Mouse (Mus musculus) cerebellum, postnatal 4 days (tissue): ENCODE measurements around the gene Gm3594.
"Not testable (repeated sequence)": the region's sequence is repeated elsewhere in the genome, so short reads cannot be mapped to it uniquely, and the experiment has no call there.

Experiments used
- DNase-seq, 2 experiments: peaks; one replicate each; pipeline ENCODE4 v3.0.0; 2022; ENCODE audit warnings: low spot score in 2 of 2, mixed read lengths in 1 of 2

The Gm3594 gene

GRCm38 (mm10) chr14:6444511-6444910, at the start of gene Gm3594:
Gm3594 (minus strand) TSS chr14:6444611.
- not testable (repeated sequence) for DNase-seq

GRCm38 (mm10) chr14:6486331-6486730, 41.9 kb upstream of the Gm3594 start:
- peak in 1 of 2 experiments; percentile 31 for DNase-seq

- DNase-seq, result peak in 1 of 2 experiments; percentile 21
Observed at GRCm38 (mm10) chr14:6485541-6485940, 41.1 kb upstream of the Gm3594 start.

GRCm38 (mm10) chr14:6482126-6482525, 37.7 kb upstream of the Gm3594 start:
- DNase-seq, result peak in 1 of 2 experiments; percentile 23

GRCm38 (mm10) chr14:6471856-6472255, 27.4 kb upstream of the Gm3594 start:
- DNase-seq, result not testable (repeated sequence)

GRCm38 (mm10) chr14:6440774-6441173, 3.6 kb downstream of the Gm3594 start:
- DNase-seq, result peak in 1 of 2 experiments; percentile 14

GRCm38 (mm10) chr14:6440206-6440605, 4.2 kb downstream of the Gm3594 start:
- DNase-seq, result peak in 1 of 2 experiments; percentile 20

GRCm38 (mm10) chr14:6426766-6427165, 17.6 kb downstream of the Gm3594 start:
- peak; percentile 37 to 44 for DNase-seq

GRCm38 (mm10) chr14:6426353-6426752, 18.1 kb downstream of the Gm3594 start:
- DNase-seq, result peak in 1 of 2 experiments; percentile 1

GRCm38 (mm10) chr14:6412382-6412781, 32.0 kb downstream of the Gm3594 start, which contains the start of gene Gm3591:
Gm3591 (minus strand) TSS chr14:6412482.
- not testable (repeated sequence) for DNase-seq

- DNase-seq, result not testable (repeated sequence)
Observed at GRCm38 (mm10) chr14:6390219-6390618, 54.2 kb downstream of the Gm3594 start, which contains the start of gene Gm16440. Gm16440 (minus strand) TSS chr14:6390319.
